Mouse (Mus musculus): Measurements from ENCODE around the gene Lysmd2. TPM values are rescaled to one million over a fixed set of nuclear protein-coding genes. Genes with fewer than 3 reads are reported as not detected.
A peak's percentile ranks its signal among the peaks of the same experiment; 100 is the strongest.

Gene Lysmd2
- total RNA-seq, 2 experiments from 2014 or later, result 14.3 to 16.5 TPM

GRCm38 (mm10) chr9:75626308-75626604 is 715 bp downstream of the Lysmd2 start:
- no peak for DNase-seq

- no peak for DNase-seq
Measured at GRCm38 (mm10) chr9:75630823-75631454, 5.4 kb downstream of the Lysmd2 start.

GRCm38 (mm10) chr9:75632111-75632510 is 6.6 kb downstream of the Lysmd2 start:
- no peak for DNase-seq

GRCm38 (mm10) chr9:75632902-75633301 is 7.4 kb downstream of the Lysmd2 start:
- peak; percentile 11 to 35 for DNase-seq

- DNase-seq, result no peak
Measured at GRCm38 (mm10) chr9:75633603-75634002, 8.1 kb downstream of the Lysmd2 start.

GRCm38 (mm10) chr9:75634226-75634625 is 8.7 kb downstream of the Lysmd2 start:
- no peak for DNase-seq

- no peak for DNase-seq
Measured at GRCm38 (mm10) chr9:75645405-75645804, 19.9 kb downstream of the Lysmd2 start.

GRCm38 (mm10) chr9:75653981-75654911 is 28.7 kb downstream of the Lysmd2 start:
- DNase-seq, result peak in 1 of 2 experiments; percentile 17

- DNase-seq, result peak in 1 of 2 experiments; percentile 7
Measured at GRCm38 (mm10) chr9:75656456-75656855, 30.9 kb downstream of the Lysmd2 start.

- no peak for DNase-seq
Measured at GRCm38 (mm10) chr9:75660917-75661316, 35.4 kb downstream of the Lysmd2 start.

GRCm38 (mm10) chr9:75665364-75665763 is 39.8 kb downstream of the Lysmd2 start:
- no peak for DNase-seq

GRCm38 (mm10) chr9:75666612-75667011 is 41.1 kb downstream of the Lysmd2 start:
- DNase-seq, result peak; percentile 17 to 28

- no peak for DNase-seq
Measured at GRCm38 (mm10) chr9:75672769-75673168, 47.2 kb downstream of the Lysmd2 start.

- DNase-seq, result no peak
Measured at GRCm38 (mm10) chr9:75676226-75676625, 50.7 kb downstream of the Lysmd2 start.

- no peak for DNase-seq
Measured at GRCm38 (mm10) chr9:75678341-75678740, 52.8 kb downstream of the Lysmd2 start.

GRCm38 (mm10) chr9:75679629-75680028 is 54.1 kb downstream of the Lysmd2 start:
- no peak for DNase-seq

GRCm38 (mm10) chr9:75680606-75681005 is 55.1 kb downstream of the Lysmd2 start:
- DNase-seq, result no peak

GRCm38 (mm10) chr9:75683426-75684191 is 58.1 kb downstream of the Lysmd2 start, which contains the start of gene Scg3:
Scg3 (minus strand) TSS chr9:75684056.
- DNase-seq, result peak; percentile 63 to 77

GRCm38 (mm10) chr9:75684292-75684691 is 58.8 kb downstream of the Lysmd2 start:
- DNase-seq, result no peak

GRCm38 (mm10) chr9:75684772-75685171 is 59.2 kb downstream of the Lysmd2 start:
- no peak for DNase-seq

Data from adrenal gland, postnatal 36 days (tissue).